Mouse (Mus musculus): ENCODE data around the gene Cracr2b. TPM values are rescaled to one million over a fixed set of nuclear protein-coding genes. Genes with fewer than 3 reads are reported as not detected.
A peak's percentile ranks its signal among the peaks of the same experiment; 100 is the strongest.

Gene Cracr2b
- 1 to 10 TPM; 3.9 to 6.0 TPM for total RNA-seq (2021)

- DNase-seq = no peak
Measured at GRCm38 (mm10) chr7:141460391-141461113, at the start of gene Cracr2b. Gene Cracr2b, plus strand, starts transcription at chr7:141461094.

- no peak for DNase-seq
Measured at GRCm38 (mm10) chr7:141411667-141412066, 49.2 kb upstream of the Cracr2b start.

GRCm38 (mm10) chr7:141413331-141413730 is 47.6 kb upstream of the Cracr2b start:
- DNase-seq = no peak

DNA sequence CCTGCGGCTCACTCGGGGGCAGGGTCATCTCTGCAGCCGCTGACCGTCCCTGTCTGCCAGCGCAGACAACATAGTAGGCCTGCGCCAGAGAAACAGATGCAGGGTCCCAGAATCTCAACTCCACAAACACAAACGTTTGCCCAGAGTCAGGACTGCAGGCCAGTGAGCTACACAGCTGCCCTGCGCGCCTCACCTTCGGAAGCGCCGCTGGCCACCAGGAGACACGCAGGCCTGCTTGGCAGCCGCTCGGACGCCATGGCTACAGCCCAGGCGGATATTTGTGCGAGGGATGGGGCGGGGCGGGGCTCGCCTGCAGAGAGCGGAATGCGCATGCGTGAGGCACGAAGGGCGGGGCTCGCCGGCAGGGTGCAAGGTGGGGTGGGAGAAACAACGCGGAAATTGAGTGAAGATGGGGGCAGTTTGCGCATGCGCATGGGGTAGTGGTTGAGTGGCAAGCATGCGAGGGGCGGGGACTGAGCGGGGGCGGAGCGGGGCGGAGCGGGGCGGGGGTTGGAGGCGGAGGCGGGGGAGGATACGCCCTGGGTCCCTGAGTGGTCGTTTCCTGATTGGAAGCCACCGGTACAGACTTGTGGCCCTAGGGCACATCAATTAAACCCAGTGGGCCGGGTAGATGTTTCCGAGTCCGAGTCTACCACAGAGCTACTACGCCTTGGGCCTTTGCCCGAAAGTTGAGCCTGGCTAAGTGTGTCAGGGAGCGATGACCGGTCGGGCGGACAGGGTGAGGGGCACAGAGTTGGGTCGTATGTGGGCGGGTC is 46.9 kb upstream of the Cracr2b start, which contains the start of gene Gatd1:
Gene Gatd1 (minus strand): TSS at position 328 of the 776 bp plus-strand sequence.
- peak; percentile 98 for DNase-seq

DNA sequence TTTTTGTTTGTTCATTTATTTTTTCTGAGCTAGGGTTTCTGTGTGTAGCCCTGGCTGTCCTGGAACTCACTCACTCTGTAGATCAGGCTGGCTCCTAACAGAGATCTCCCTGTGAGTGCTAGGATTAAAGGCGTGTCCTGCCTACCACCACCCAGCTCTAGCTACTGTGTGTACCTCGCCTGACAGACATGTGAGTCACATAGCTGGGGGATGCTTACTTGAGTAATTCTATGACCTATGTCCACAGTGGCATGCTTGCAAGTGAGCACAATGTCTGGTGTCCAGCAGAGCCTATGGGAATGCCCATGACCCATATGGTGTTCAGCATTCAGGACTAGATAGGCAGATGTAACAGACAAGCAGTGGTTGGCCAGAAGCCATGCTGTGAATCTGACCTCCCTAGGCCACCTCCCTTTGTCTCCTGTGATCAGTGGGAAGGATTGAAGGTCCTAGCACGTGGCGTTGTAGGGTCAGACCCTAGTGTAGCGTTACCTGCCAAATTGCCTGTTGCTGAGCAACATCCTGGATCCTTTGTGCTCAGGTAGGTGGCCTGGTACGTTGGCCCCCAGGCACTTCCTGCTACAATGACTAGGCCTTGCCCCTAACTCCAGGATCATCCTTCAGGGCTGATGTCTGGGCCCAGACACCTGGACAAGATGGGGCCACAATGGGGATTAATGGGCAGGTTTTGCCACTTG is 44.6 kb upstream of the Cracr2b start:
- DNase-seq = no peak

- no peak for DNase-seq
Measured at GRCm38 (mm10) chr7:141417731-141418681, 42.9 kb upstream of the Cracr2b start.

- DNase-seq = peak; percentile 45 to 58
Measured at GRCm38 (mm10) chr7:141418970-141419369, 41.9 kb upstream of the Cracr2b start.

DNA sequence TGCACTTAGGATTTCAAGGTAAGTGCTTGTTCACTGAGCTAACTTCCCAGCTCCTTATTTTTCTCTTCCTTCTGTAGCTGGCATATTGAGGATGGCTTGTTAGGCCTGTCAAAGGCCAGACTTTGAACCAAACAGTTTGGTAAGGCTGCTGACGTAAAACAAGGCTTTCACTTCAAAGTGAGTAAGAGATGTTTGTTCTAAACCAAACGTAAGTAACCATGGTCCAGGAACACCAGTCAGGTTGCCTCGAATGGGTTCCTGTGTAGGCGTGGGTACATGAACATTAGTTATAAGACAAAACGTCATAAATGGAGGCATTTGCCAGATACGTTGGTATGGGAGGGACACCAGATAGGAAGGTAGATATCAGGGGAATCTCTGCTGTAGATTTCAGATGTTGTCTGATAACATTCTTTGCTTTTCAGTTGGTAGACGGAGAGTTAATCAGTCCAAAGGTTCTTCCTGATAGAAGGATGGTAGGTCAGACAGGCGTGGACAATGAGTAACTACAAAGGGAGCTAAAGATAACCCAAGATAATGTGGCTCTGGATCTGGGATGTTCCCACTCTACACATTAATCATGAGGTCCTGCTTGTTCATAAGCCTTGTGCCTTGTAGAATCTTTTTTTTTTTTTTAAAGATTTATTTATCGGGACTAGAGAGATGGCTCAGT is 40.7 kb upstream of the Cracr2b start:
- no peak for DNase-seq

GRCm38 (mm10) chr7:141423811-141424210 is 37.1 kb upstream of the Cracr2b start:
- DNase-seq = no peak

GRCm38 (mm10) chr7:141426948-141427730 is 33.8 kb upstream of the Cracr2b start:
- DNase-seq = no peak

DNA sequence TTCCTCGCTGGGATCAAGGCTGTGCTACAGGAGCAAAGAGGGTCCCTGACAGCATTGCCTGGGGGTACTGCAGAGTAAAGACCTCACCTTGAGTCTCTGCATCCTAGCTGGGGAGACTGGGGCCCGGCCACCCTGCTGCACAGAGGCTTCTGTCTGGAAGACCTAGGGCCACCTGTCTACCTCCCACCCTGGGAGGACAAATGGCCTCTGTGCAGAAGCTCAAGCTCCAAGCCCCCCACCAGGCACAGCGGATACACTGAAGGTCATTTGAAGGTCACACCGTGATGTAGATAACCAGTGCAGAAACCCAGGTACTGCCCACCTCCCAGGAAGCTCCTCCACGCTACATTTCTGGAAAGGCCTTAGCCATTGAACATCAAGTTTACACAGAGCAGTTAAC is 32.2 kb upstream of the Cracr2b start:
- DNase-seq = no peak

GRCm38 (mm10) chr7:141429310-141429709 is 31.6 kb upstream of the Cracr2b start, which contains the start of gene Cend1:
Gene Cend1, minus strand, starts transcription at chr7:141429491.
- DNase-seq = peak; percentile 87 to 90

DNA sequence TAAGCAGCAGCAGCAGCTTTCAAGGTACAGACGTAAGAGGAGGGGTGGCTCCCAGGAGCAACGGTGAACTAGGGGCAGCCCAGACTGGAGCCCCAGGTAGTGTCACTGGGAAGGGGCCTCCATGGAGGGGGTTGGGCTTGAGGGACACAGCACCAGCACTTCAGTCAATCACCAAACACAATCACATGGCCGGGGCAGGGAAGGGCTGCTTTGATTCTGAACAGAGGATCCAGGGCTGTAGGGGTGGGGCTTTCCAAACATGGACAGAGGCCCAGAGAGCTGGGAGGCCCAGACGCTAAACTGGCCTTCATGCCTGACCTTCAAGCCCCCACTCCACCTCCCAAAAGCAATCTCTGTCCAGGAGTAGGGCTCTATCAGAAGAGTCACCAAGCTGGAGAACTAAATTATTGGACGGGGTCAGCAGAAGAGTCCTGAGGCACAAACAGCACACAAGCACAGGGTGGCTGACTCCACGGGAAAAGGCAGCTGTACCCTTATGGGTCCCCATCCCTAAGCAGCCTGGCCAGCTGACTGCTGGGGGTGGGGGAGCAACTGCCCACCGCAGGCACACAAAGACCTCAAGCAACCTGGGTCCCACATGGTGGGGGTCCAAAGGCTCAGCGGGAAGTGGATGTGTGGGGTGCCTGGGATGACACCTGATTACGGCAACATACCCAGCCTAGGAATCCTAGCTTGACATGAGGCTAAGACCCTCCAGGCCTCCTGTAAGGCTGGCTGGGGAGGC is 30.9 kb upstream of the Cracr2b start:
- DNase-seq = no peak

DNA sequence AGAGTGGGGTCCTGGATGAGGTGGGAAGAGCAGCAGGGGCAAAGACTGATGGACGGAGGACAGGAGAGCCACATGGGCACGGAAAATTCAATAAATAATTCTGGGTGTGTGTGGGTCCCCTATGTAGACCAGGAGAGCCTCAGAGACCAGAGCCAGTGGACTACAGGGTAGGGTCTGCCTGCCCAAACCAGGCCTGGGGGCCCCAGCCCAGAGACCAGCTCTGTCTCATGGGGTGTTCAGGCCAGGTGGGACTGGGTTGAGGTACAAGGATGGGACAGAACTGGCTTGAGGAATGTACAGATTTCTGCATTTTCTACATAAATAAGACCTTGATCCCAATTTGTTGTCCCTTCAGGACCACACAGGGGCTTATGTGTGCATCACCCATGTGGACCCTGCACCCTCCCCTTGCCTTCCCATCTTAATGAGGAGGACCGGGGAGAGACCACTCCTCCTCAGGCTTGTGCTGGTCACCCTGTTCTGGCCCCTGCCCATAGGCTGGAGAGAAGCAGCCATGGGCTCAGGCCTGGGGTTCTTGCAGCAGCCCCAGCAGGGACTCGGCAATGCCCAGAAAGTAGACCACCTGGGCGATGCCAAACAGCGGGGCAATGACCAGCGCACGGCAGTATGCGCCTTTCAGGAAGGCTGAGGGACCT is 30.2 kb upstream of the Cracr2b start:
- no peak for DNase-seq

DNA sequence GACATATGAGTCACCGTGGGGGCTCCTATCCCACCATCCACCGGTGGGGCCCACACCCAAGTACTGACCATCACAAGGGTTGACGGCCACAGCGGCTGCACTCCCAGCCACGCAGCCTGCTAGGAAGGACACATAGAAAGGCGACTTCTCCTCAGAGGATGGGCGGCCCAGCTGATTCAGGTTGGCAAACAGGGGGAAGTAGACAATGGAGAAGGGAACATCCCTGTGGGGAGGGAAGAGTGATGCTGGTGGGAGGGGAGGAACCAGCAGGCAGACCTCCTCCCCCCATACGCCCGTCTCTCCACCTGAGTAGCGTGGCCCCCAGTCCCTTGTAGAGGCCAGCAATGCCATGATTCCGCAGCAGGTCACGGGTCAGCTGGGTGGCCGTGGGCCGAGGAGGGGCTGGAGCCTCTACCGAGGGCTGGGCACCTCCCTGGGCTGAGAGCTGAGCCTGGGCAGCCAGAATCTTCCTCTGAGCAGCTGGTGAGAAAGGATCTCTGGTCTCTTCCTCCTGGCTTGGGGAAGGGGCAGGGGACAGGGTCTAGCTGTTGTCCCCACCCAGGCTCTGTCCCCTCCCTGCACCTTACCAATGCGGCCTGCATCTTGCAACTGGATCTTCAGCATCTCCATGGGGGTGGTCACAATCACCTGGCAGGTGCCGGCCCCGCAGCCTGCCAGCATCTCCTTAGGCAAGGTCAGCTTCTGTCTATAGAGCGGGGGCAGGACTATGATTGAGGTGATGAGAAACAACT is 29.3 kb upstream of the Cracr2b start:
- no peak for DNase-seq

- DNase-seq = no peak
Measured at GRCm38 (mm10) chr7:141432186-141432611, 28.7 kb upstream of the Cracr2b start.

GRCm38 (mm10) chr7:141432741-141433516 is 28.0 kb upstream of the Cracr2b start:
- peak in 1 of 2 experiments; percentile 27 for DNase-seq
